In the genomic region with DNA sequence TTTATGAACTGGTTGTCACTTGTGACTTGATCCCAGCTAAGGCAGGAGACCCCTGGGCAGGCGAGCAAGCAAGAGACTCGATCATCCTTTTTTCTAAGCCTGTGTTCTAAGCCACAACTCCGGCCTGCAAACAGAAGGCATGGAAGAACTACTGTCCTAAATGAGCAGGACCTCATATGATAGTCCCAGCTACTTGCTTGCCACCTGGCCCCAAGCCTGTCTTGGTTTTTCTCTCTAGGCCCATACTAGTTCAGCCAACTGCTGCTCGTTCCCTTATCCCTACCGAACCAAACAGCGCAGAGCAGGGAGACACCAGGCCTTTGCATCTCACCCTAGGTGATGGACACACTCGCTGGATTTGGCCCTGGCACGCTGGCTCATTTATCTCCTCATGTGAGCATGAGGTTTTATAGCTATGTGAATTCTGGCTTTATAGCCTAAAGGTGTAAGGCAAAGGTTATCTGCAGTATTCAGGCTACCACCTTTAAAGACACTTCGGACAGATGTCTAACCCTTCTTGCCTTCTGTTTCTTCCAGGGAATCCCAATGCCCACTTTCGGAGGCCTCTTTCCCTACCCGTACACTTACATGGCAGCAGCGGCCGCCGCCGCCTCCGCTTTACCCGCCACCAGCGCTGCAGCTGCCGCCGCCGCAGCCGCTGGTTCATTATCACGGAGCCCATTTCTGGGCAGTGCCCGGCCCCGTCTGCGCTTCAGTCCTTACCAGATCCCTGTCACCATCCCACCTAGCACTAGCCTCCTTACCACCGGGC, we compare ENCODE assay signal across 7 mouse cellular contexts. TPM values are rescaled to one million over a fixed set of nuclear protein-coding genes. Genes with fewer than 3 reads are reported as not detected.
DNase-seq lines count a peak whose midpoint lies in the region; ATAC-seq lines count a peak whose summit lies in the region.

No protein-coding gene starts in this region.

- ATAC-seq in heart, embryonic 15.5 days (replicated peaks; ENCODE audit: insufficient number of reproducible peaks, insufficient read depth, low FRiP score, low read depth): no peak
- ATAC-seq in limb, embryonic 13.5 days (ENCODE audit: low FRiP score, low read depth): no peak
- no peak for ATAC-seq in stomach, embryonic 15.5 days (ENCODE audit: insufficient read depth, low FRiP score, low read depth)

- H3K27ac ChIP-seq in heart, embryonic 15.5 days: peak overlapping the region; percentile 0; the same call in 1 of the 2 replicates
- H3K27ac ChIP-seq in limb, embryonic 13.5 days: peak overlapping the region; percentile 73
- no peak overlapping the region for H3K27ac ChIP-seq in stomach, embryonic 15.5 days

- H3K4me2 ChIP-seq in heart, embryonic 15.5 days: peak overlapping the region; percentile 51
- H3K4me2 ChIP-seq in limb, embryonic 13.5 days (replicated peaks): peak overlapping the region; percentile 87
- peak overlapping the region; percentile 95 for H3K4me2 ChIP-seq in stomach, embryonic 15.5 days

- H3K4me1 ChIP-seq in heart, embryonic 15.5 days (replicated peaks): peaks cover 57% of the 10 kb centered on the region
- H3K4me1 ChIP-seq in limb, embryonic 13.5 days: peaks cover 83% of the 10 kb centered on the region
- peaks cover 42% of the 10 kb centered on the region for H3K4me1 ChIP-seq in stomach, embryonic 15.5 days

- H3K4me3 ChIP-seq in heart, embryonic 15.5 days: peak overlapping the region; percentile 64
- peak overlapping the region; percentile 69 for H3K4me3 ChIP-seq in limb, embryonic 13.5 days
- peak overlapping the region; percentile 15 for H3K4me3 ChIP-seq in stomach, embryonic 15.5 days (replicated peaks)

- H3K36me3 ChIP-seq in heart, embryonic 15.5 days: no peaks in the 10 kb centered on the region
- peaks cover 3% of the 10 kb centered on the region; the same call in 1 of the 2 replicates for H3K36me3 ChIP-seq in limb, embryonic 13.5 days
- H3K36me3 ChIP-seq in stomach, embryonic 15.5 days: no peaks in the 10 kb centered on the region

- WGBS in heart, embryonic 15.5 days: 25% methylated on average over 27 of the region's 27 CpGs
- 10% methylated on average over 27 of the region's 27 CpGs for WGBS in limb, embryonic 13.5 days
- 31% methylated on average over 27 of the region's 27 CpGs for WGBS in stomach, embryonic 15.5 days

- H3K9ac ChIP-seq in heart, embryonic 15.5 days: peak overlapping the region; percentile 39; the same call in 1 of the 2 replicates
- H3K9ac ChIP-seq in limb, embryonic 13.5 days: peak overlapping the region; percentile 91
- peak overlapping the region; percentile 11; the same call in 1 of the 2 replicates for H3K9ac ChIP-seq in stomach, embryonic 15.5 days

- H3K9me3 ChIP-seq in heart, embryonic 15.5 days (replicated peaks): no peaks in the 10 kb centered on the region
- no peaks in the 10 kb centered on the region for H3K9me3 ChIP-seq in limb, embryonic 13.5 days
- no peaks in the 10 kb centered on the region for H3K9me3 ChIP-seq in stomach, embryonic 15.5 days

- peak; percentile 20 to 24 for DNase-seq in spleen, postnatal 10 days (ENCODE audit: low spot score in 2 of 2)
- no peak for DNase-seq in spleen, postnatal 14 days (ENCODE audit: low spot score in 2 of 2)
- DNase-seq in frontal cortex, postnatal 14 days (ENCODE audit: low spot score in 2 of 2): no peak
- no peak for DNase-seq in right cerebral cortex, postnatal 4 days

- peaks cover 84% of the 10 kb centered on the region for H3K27me3 ChIP-seq in heart, embryonic 15.5 days
- H3K27me3 ChIP-seq in limb, embryonic 13.5 days: peaks cover 76% of the 10 kb centered on the region
- H3K27me3 ChIP-seq in stomach, embryonic 15.5 days (replicated peaks): peaks cover 54% of the 10 kb centered on the region

RNA-seq across cellular contexts. Expression of a gene that starts 7.9 kb away (rescaled TPM):
- polyA plus RNA-seq in heart, embryonic 15.5 days (2015; fragmentation: Nextera tagmentation; extraction: Ambion mirVana): 2.6 and 5.3 TPM in 2 replicates
- polyA plus RNA-seq in limb, embryonic 13.5 days (2015; fragmentation: Nextera tagmentation; extraction: Ambion mirVana): 5.0 and 5.1 TPM in 2 replicates
- polyA plus RNA-seq in stomach, embryonic 15.5 days (2015; fragmentation: Nextera tagmentation; extraction: Ambion mirVana): 6.0 and 6.6 TPM in 2 replicates

RNA-seq across cellular contexts. Expression of a gene that starts 9.9 kb away (rescaled TPM):
- not detected in 2 replicates for polyA plus RNA-seq in heart, embryonic 15.5 days (2015; fragmentation: Nextera tagmentation; extraction: Ambion mirVana)
- polyA plus RNA-seq in limb, embryonic 13.5 days (2015; fragmentation: Nextera tagmentation; extraction: Ambion mirVana): 0.28 TPM in 1 of 2 replicates, not detected in the other
- not detected in 2 replicates for polyA plus RNA-seq in stomach, embryonic 15.5 days (2015; fragmentation: Nextera tagmentation; extraction: Ambion mirVana)

RNA-seq across cellular contexts. Expression of a gene that starts 46.0 kb away (rescaled TPM):
- polyA plus RNA-seq in heart, embryonic 15.5 days (2015; fragmentation: Nextera tagmentation; extraction: Ambion mirVana): 1.6 and 4.4 TPM in 2 replicates
- 25.1 and 29.3 TPM in 2 replicates for polyA plus RNA-seq in limb, embryonic 13.5 days (2015; fragmentation: Nextera tagmentation; extraction: Ambion mirVana)
- polyA plus RNA-seq in stomach, embryonic 15.5 days (2015; fragmentation: Nextera tagmentation; extraction: Ambion mirVana): 0.28 and 0.30 TPM in 2 replicates

Comparison
In these comparisons a context has a peak if more than half of its experiments do, and no peak if none do; other contexts are left out.
1. DNase-seq: peak in spleen, postnatal 10 days (2 of 2); none in spleen, postnatal 14 days (0 of 2), frontal cortex, postnatal 14 days (0 of 2) and right cerebral cortex, postnatal 4 days (single experiment).
2. H3K4me3 ChIP-seq: peak in every context shown above with its lines; median percentile 69 in limb, embryonic 13.5 days; 64 in heart, embryonic 15.5 days; 15 in stomach, embryonic 15.5 days.
3. H3K9ac ChIP-seq: peak in every context shown above with its lines; median percentile 91 in limb, embryonic 13.5 days; 39 in heart, embryonic 15.5 days; 11 in stomach, embryonic 15.5 days.
4. Peak in every context shown above with its lines, with median percentiles within 50 percentile points of each other: H3K4me2 ChIP-seq.